Mouse (Mus musculus) left cerebral cortex, adult 18-20 months (tissue): ENCODE measurements at regions not wholly inside any gene's neighbourhood (a gene's known extent, or its start where the extent isn't known, plus 50 kb on each side); places are given as distances from the start of the nearest gene placed in this dataset.

Experiments used
- DNase-seq, 2 experiments: peaks; one replicate each; pipeline ENCODE4 v3.0.0; 2021 to 2022; ENCODE audit warnings: low spot score in 2 of 2, mixed read lengths in 1 of 2

- no peak for DNase-seq
Observed at GRCm38 (mm10) chr12:118659240-118660120, 186.6 kb upstream of the Sp8 start.

DNA sequence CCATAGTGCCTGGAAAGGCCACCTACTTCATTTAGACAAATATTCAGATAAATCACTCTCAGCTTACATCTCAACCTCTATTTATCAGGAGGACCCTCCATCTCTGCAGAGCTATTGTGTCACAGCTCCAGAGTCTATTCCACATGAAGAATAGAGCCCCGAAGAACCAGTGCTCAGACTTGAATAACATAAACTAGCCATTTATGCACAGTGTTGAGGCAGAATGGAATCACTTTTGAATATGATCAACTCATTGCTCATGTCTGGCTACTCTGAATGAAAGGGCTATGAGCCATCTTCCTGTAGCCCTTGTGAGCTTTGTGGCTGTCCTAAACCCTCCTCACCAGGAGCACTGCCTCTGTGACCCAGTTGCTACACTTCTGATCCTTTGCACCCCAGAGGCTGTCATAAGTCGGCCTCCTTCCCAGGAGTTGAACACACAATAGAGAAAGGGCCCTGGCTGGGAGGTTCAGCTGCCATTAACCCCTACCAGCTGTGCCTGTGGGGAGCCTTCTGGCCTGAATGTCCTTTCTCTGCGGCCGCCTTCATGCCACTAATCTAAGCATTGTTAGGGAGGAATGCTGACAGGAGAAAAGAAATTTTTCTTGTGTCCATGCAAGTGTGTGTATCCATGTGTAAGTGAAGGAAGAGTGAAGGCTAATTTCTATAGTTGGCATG, 195.5 kb upstream of the Sp8 start:
- no peak for DNase-seq

DNA sequence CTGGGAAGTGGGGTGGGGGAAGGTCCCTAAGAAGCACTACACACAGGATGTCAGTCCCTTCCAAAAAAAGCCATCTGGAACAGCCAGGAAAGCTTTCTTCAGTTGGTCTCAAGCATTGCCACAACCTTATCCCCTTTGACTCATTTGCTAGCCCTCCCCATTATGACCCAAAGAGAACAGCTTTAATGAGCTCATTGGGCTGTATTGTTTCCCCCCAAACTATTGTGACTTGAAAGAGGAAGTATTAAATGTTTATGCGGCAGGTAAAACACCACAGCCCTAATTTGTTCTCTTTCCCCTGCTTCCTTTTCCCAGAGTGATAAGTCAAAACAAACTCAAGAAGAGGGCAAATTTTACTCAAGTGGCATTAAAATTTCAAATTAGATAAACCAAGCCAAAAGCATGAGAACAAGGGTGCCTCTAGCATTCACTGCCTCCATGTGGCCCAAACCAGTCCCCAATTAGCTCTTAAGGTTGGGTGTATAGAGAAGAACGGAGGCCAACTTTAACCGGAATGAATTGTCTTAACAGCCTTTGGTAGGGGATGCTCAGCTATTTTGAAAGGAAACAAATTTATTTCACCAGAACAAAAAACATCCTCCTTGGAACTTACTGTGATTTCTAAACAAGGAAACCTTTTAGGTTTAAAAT, 196.7 kb upstream of the Sp8 start:
- no peak for DNase-seq

- DNase-seq, result no peak
Observed at GRCm38 (mm10) chr12:118648673-118649072, 197.5 kb upstream of the Sp8 start.

GRCm38 (mm10) chr12:118647270-118648042, 198.7 kb upstream of the Sp8 start:
- DNase-seq, result no peak

- no peak for DNase-seq
Observed at GRCm38 (mm10) chr12:118640925-118641324, 205.2 kb upstream of the Sp8 start.

DNA sequence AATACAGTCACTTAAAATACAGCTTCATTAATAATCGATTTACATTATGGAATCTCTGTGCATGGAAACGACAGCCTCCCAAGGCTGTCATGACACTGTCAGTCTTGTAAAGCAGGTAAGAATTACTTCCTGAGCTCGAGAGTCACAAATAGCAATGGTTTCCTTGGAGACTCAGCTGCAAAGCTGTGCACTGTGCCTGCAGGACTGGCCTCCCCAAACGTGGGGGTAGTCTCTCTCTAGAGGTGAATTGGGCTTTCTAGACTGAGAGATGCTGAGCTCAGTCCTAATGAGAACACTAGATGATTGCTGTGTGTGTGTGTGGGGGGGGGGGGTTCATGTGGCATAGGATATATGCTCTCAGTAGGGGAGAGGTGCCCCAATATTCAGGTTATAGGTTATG, 208.9 kb upstream of the Sp8 start:
- DNase-seq, result no peak

DNA sequence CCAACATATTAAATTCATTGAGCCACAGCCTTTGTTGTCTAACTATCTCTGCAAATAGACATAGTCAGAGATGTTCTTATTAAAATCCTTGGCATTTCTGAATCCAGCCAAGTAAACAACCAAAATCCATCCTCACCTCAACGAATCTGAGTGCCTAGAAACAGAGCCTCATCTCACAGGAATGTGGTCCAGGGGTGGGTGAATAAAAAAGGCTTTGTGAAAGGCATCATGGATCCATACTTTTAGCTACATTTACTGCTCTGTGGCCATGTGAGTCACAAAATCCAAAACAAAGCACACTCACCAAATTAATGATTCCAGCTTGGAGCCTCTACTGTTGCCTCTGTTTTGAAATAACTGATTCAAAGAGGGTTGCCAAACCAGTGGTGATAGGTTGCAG, 210.7 kb upstream of the Sp8 start:
- DNase-seq, result no peak

- no peak for DNase-seq
Observed at GRCm38 (mm10) chr12:118630373-118630772, 215.8 kb upstream of the Sp8 start.

GRCm38 (mm10) chr12:118621697-118622485, 224.2 kb upstream of the Sp8 start:
- no peak for DNase-seq

- DNase-seq, result no peak
Observed at GRCm38 (mm10) chr12:118620847-118621636, 225.1 kb upstream of the Sp8 start.

DNA sequence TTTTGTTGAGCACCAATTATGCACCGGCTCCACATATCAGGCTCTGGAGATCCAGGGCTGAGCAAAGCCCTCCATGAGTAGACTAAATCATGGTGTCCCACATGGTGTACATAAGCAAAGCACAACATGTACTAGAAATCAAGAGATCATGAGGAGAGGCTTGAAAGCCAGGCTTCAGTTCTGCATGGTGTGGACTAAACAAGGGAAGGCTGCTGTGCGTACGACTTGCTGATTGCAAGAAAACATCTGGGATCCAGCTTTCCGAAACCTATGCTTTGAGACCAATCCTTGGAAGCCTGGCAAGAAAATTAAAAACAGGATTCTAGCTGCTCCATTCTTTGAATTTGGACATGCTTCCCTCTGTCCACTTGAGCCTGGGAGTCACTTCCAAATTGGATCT, 249.1 kb upstream of the Sp8 start:
- no peak for DNase-seq

- no peak for DNase-seq
Observed at GRCm38 (mm10) chr12:118594781-118595574, 251.2 kb upstream of the Sp8 start.

GRCm38 (mm10) chr12:118583829-118584628, 262.1 kb upstream of the Sp8 start:
- no peak for DNase-seq

DNA sequence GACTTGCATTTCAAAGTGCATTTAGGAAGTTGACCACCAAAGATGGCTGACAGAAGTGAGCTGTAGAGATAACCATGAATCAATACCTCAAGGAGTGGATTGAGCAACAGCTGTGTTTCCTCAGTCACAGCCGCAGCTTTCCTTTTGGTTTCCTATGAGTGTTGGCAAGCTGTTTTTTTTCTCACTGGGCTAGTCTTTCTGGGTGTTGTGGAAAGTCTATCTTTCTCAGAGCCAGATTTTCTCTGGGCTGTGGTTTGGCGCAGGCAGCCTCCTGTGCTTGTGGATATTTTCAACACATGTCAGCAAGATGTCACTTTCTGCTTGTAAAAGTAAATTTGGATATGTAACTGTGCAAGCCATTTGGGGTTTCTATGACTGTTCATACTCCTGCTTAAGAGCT, 268.6 kb upstream of the Sp4 start:
- no peak for DNase-seq

DNA sequence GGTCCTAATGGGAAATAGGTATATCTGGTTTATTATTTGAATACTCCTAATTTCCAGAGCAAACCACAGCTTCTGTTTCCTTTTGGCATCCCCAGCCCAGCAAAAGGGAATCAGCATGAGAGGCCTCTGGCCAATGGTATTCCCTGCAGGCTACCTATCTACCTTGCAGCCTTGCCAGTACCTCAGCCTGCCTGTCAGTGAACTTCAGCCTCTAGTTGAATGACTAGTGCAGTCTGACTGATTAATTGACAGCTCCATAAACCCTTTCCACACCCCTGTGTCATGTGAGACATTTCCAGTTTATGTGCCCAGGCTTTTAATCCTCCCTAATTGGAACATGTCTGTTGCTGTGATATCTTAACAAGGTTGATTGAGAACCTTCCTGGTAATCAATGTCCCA, 265.4 kb upstream of the Sp4 start:
- DNase-seq, result no peak

DNA sequence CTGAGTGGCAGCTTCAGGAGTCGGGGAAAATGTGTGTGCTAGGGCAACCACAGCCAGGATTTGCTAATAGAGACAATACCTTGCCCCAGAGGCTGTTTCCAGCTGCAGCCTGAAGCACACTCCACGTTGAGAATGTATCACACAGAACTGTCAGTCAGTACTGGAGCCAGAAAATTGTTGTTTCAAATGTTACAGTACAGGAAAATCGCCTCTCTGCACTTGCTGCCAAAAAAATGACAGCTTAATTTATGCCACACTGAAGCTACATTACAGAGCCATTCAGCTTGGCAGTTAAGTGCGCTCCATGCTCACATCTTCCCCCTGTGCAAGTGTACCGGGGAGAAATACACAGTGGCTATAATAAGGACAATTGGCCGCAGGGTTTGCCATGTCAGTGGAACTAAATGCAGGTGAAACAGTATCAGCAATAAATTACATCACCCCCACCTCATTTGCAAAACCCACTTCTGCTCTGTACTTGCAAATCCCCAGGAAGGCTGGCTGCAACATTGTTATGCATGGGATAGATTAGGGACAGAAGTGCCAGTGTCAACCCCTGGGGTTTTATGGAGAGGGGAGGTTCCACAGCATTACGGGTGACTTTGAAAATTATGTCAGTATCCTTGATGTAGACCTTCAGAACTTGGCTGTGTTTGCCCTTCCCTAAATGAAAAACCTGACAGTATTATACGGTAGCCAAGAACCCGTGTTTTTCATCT, 263.3 kb upstream of the Sp4 start:
- DNase-seq, result no peak
